Mouse (Mus musculus) heart, postnatal 0 days (tissue): Measurements from ENCODE around the gene Tex44.

Experiments used
- CTCF ChIP-seq: IDR thresholded peaks from 2 replicates; pipeline ENCODE4 v1.5.1; 2016; ENCODE audit warnings: antibody characterized with exemption, control low read depth, low read depth
- EP300 ChIP-seq: IDR thresholded peaks from 2 replicates; pipeline ENCODE4 v1.6.1; 2016; ENCODE audit warnings: antibody characterized with exemption, low read depth

GRCm38 (mm10) chr1:86433359-86433758, 7.2 kb downstream of the Tex44 start:
- no peak for TF ChIP-seq CTCF
- no peak for TF ChIP-seq EP300
